Mouse (Mus musculus) layer of hippocampus, postnatal 14 days (tissue): ENCODE measurements around the gene Ift43. TPM values are rescaled to one million over a fixed set of nuclear protein-coding genes. Genes with fewer than 3 reads are reported as not detected.

Experiments used
- DNase-seq, 2 experiments: peaks; one replicate each; pipeline ENCODE4 v3.0.0; 2021 to 2022; ENCODE audit warnings: low spot score in 2 of 2, mixed read lengths in 1 of 2
- total RNA-seq, 2 experiments: library from RNA; stranded (reverse); gene quantifications; 2 replicates each; pipeline ENCODE4 v1.2.3; 2021

Ift43 gene
- total RNA-seq, 2 experiments from 2014 or later: 11.3 to 12.0 TPM

GRCm38 (mm10) chr12:86128122-86128521, 45.8 kb downstream of the Ift43 start:
- DNase-seq: no peak

- no peak for DNase-seq
Measured at GRCm38 (mm10) chr12:86129005-86129404, 46.7 kb downstream of the Ift43 start.

- no peak for DNase-seq
Measured at GRCm38 (mm10) chr12:86129696-86130095, 47.4 kb downstream of the Ift43 start.

GRCm38 (mm10) chr12:86132799-86133198, 50.5 kb downstream of the Ift43 start:
- peak; percentile 59 to 94 for DNase-seq

GRCm38 (mm10) chr12:86135691-86136090, 53.4 kb downstream of the Ift43 start:
- no peak for DNase-seq

GRCm38 (mm10) chr12:86138696-86139095, 56.4 kb downstream of the Ift43 start:
- no peak for DNase-seq

- no peak for DNase-seq
Measured at GRCm38 (mm10) chr12:86142389-86142788, 60.0 kb downstream of the Ift43 start.

GRCm38 (mm10) chr12:86146246-86146645, 63.9 kb downstream of the Ift43 start:
- no peak for DNase-seq

GRCm38 (mm10) chr12:86148271-86148670, 65.9 kb downstream of the Ift43 start:
- DNase-seq: no peak

GRCm38 (mm10) chr12:86149087-86149486, 66.7 kb downstream of the Ift43 start:
- DNase-seq: no peak

GRCm38 (mm10) chr12:86151941-86152340, 69.6 kb downstream of the Ift43 start:
- DNase-seq: no peak

GRCm38 (mm10) chr12:86153213-86153957, 71.0 kb downstream of the Ift43 start:
- DNase-seq: no peak

- no peak for DNase-seq
Measured at GRCm38 (mm10) chr12:86155176-86155575, 72.8 kb downstream of the Ift43 start.

GRCm38 (mm10) chr12:86157166-86157565, 74.8 kb downstream of the Ift43 start:
- DNase-seq: no peak

GRCm38 (mm10) chr12:86157894-86158444, 75.6 kb downstream of the Ift43 start:
- peak in 1 of 2 experiments; percentile 59 for DNase-seq

- peak; percentile 82 to 88 for DNase-seq
Measured at GRCm38 (mm10) chr12:86158689-86159483, 76.5 kb downstream of the Ift43 start.

GRCm38 (mm10) chr12:86161436-86161835, 79.1 kb downstream of the Ift43 start:
- DNase-seq: no peak

- no peak for DNase-seq
Measured at GRCm38 (mm10) chr12:86161942-86162341, 79.6 kb downstream of the Ift43 start.

- peak in 1 of 2 experiments; percentile 44 for DNase-seq
Measured at GRCm38 (mm10) chr12:86162890-86163816, 80.8 kb downstream of the Ift43 start.

GRCm38 (mm10) chr12:86166244-86166643, 83.9 kb downstream of the Ift43 start:
- no peak for DNase-seq

GRCm38 (mm10) chr12:86167075-86167474, 84.7 kb downstream of the Ift43 start:
- no peak for DNase-seq
